Mouse (Mus musculus) neural tube, embryonic 11.5 days (tissue): ENCODE measurements around the gene Mier1. TPM values are rescaled to one million over a fixed set of nuclear protein-coding genes. Genes with fewer than 3 reads are reported as not detected.
"Not testable (repeated sequence)": the region's sequence is repeated elsewhere in the genome, so short reads cannot be mapped to it uniquely, and the experiment has no call there.

Source experiments
- ATAC-seq: fragments of 200-750 bp; cut with Nextera tagmentation; 2 replicates; pipeline ENCODE4 v1.8.0; 2017; ENCODE audit warnings: moderate number of reproducible peaks, mild to moderate bottlenecking, moderate TSS enrichment, moderate library complexity; ENCODE audit not compliant: insufficient read depth, low FRiP score, low TSS enrichment
- DNase-seq: peaks from one replicate; pipeline ENCODE4 v3.0.0-alpha.2; 2015; ENCODE audit warnings: low spot score
- H3K27ac ChIP-seq: fragments of 300-500 bp; sonication (generic); 2 replicates; pipeline ENCODE4 v1.5.1; 2014; ENCODE audit warnings: low read depth, mild to moderate bottlenecking, low read length
- H3K27me3 ChIP-seq: fragments of 300-500 bp; sonication (generic); 2 replicates; pipeline ENCODE4 v1.6.1; 2014; ENCODE audit warnings: mild to moderate bottlenecking, low read length, mixed read lengths; ENCODE audit not compliant: control insufficient read depth, insufficient read depth
- H3K36me3 ChIP-seq: fragments of 300-500 bp; sonication (generic); 2 replicates; pipeline ENCODE4 v1.6.1; 2014; ENCODE audit warnings: mild to moderate bottlenecking, low read length, moderate library complexity, mixed read lengths; ENCODE audit not compliant: control insufficient read depth, insufficient read depth
- H3K4me1 ChIP-seq: fragments of 300-500 bp; sonication (generic); 2 replicates; pipeline ENCODE4 v1.6.1; 2014; ENCODE audit warnings: low read length, mixed read lengths; ENCODE audit not compliant: control insufficient read depth, insufficient read depth
- H3K4me2 ChIP-seq: fragments of 300-500 bp; sonication (generic); 2 replicates; pipeline ENCODE4 v1.6.1; 2014; ENCODE audit warnings: low read depth, mild to moderate bottlenecking, moderate library complexity
- H3K4me3 ChIP-seq: fragments of 300-500 bp; sonication (generic); 2 replicates; pipeline ENCODE4 v1.5.1; 2014; ENCODE audit warnings: low read depth, low read length
- H3K9ac ChIP-seq: fragments of 300-500 bp; sonication (generic); 2 replicates; pipeline ENCODE4 v1.6.1; 2014; ENCODE audit warnings: mild to moderate bottlenecking, low read length
- H3K9me3 ChIP-seq: fragments of 300-500 bp; sonication (generic); 2 replicates; pipeline ENCODE4 v1.6.1; 2016; ENCODE audit warnings: low read length; ENCODE audit not compliant: control insufficient read depth
- whole genome bisulfite sequencing: fragments of 180-500 bp; shearing (Covaris S2); extraction: QIAGEN DNeasy Blood & Tissue Kit; methylation state at CpG from one replicate; pipeline ENCODE4 v1.1.7; 2014; 5-methylcytosine and 5-hydroxymethylcytosine counted together
- polyA plus RNA-seq: library from polyadenylated mRNA; unstranded; fragments of >200 nt; fragmentation: Nextera tagmentation; extraction: Ambion mirVana; gene quantifications from 2 replicates; pipeline ENCODE4 v1.2.1, GENCODE M21; 2014

The Mier1 gene
- polyA plus RNA-seq, 1 experiment from 2014 or later: 29.6 TPM

DNA sequence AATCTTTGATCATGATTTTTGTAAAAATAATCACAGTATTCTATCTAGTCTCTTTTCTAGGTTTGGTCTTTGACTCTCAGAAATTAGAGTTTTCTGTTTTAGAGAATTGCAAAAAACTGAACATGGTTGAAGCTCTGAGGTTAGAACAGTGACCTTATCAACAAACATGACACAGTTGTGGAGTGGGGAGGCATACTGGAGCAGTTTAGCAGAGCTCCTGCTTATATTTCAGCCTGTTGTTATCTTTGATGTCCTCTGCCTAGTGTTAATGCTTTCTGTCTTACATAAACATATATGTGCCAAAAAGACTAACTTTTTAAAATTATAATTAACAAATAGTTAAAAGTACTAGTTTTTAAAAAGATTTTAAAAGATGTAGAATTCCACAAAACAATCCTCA lies 9.4 kb downstream of the Mier1 start:
- DNase-seq (no peak), ATAC-seq (no peak)
- Histone ChIP-seq H3K4me3 (no peak overlapping the region), H3K9me3 (no peaks in the 10 kb centered on the region), H3K36me3 (no peaks in the 10 kb centered on the region), H3K4me1 (no peaks in the 10 kb centered on the region; the same call in 1 of the 2 replicates), H3K4me2 (no peak overlapping the region), H3K27ac (no peak overlapping the region), H3K27me3 (no peaks in the 10 kb centered on the region), H3K9ac (no peak overlapping the region)

GRCm38 (mm10) chr4:103126533-103126932 lies 12.3 kb downstream of the Mier1 start:
- Histone ChIP-seq H3K4me2 (no peak overlapping the region), H3K9me3 (no peaks in the 10 kb centered on the region), H3K4me3 (no peak overlapping the region), H3K9ac (no peak overlapping the region), H3K27me3 (no peaks in the 10 kb centered on the region), H3K4me1 (no peaks in the 10 kb centered on the region), H3K36me3 (no peaks in the 10 kb centered on the region), H3K27ac (no peak overlapping the region)
- DNase-seq: no peak
- 91% methylated on average over 4 of the region's 4 CpGs for WGBS
- no peak for ATAC-seq

GRCm38 (mm10) chr4:103136946-103137345 lies 22.8 kb downstream of the Mier1 start:
- H3K27ac ChIP-seq: no peak overlapping the region
- H3K9me3 ChIP-seq: no peaks in the 10 kb centered on the region
- no peak for ATAC-seq
- H3K4me3 ChIP-seq: no peak overlapping the region
- no peaks in the 10 kb centered on the region for H3K4me1 ChIP-seq
- no peaks in the 10 kb centered on the region for H3K27me3 ChIP-seq
- no peak overlapping the region for H3K4me2 ChIP-seq
- no peak for DNase-seq
- no peak overlapping the region for H3K9ac ChIP-seq
- 88% methylated on average over 1 of the region's 1 CpGs for WGBS
- no peaks in the 10 kb centered on the region for H3K36me3 ChIP-seq

GRCm38 (mm10) chr4:103146339-103146738 lies 32.1 kb downstream of the Mier1 start:
- H3K36me3 ChIP-seq: 0 out of 2 replicates have a peak, but pooled peaks cover 2% of the 10 kb centered on the region
- no peak overlapping the region for H3K27ac ChIP-seq
- no peak overlapping the region for H3K4me2 ChIP-seq
- no peaks in the 10 kb centered on the region for H3K4me1 ChIP-seq
- ATAC-seq (no peak), DNase-seq (peak; percentile 70)
- no peaks in the 10 kb centered on the region for H3K27me3 ChIP-seq
- H3K4me3 ChIP-seq: no peak overlapping the region
- no peak overlapping the region for H3K9ac ChIP-seq
- H3K9me3 ChIP-seq: no peaks in the 10 kb centered on the region
- WGBS: 50% methylated on average over 5 of the region's 5 CpGs

DNA sequence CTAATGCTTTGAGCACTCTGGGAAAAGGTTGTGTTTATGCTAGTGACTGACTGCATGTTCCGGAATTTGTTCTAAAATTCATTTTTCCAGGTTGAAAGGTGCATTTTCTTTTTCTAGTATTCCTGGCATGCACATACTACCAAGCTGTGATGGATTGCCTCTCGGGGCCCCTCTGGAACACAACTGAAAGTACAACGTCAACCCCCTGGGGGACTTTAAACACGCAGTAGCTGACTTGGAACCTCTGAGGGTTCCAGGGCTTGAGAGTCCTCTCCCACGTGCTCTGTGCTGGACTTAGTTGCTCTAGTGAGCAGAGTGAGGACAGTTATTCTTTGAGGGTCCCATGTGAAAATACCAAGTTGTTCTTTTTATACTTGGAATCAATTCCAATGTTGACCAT lies 37.8 kb downstream of the Mier1 start:
- WGBS: 86% methylated on average over 5 of the region's 5 CpGs
- no peak overlapping the region for H3K4me3 ChIP-seq
- ATAC-seq: no peak
- H3K9ac ChIP-seq: no peak overlapping the region
- no peak overlapping the region for H3K27ac ChIP-seq
- H3K9me3 ChIP-seq: no peaks in the 10 kb centered on the region
- DNase-seq: no peak
- H3K36me3 ChIP-seq: peaks cover 7% of the 10 kb centered on the region
- no peaks in the 10 kb centered on the region for H3K27me3 ChIP-seq
- no peaks in the 10 kb centered on the region for H3K4me1 ChIP-seq
- H3K4me2 ChIP-seq: no peak overlapping the region

GRCm38 (mm10) chr4:103158781-103159180 lies 44.6 kb downstream of the Mier1 start:
- Histone ChIP-seq H3K4me3 (no peak overlapping the region), H3K4me2 (no peak overlapping the region), H3K4me1 (no peaks in the 10 kb centered on the region), H3K9ac (no peak overlapping the region), H3K27ac (no peak overlapping the region), H3K36me3 (peaks cover 4% of the 10 kb centered on the region; the same call in 1 of the 2 replicates), H3K27me3 (no peaks in the 10 kb centered on the region), H3K9me3 (no peaks in the 10 kb centered on the region)
- DNase-seq (no peak), ATAC-seq (no peak)
- WGBS: 93% methylated on average over 4 of the region's 4 CpGs

DNA sequence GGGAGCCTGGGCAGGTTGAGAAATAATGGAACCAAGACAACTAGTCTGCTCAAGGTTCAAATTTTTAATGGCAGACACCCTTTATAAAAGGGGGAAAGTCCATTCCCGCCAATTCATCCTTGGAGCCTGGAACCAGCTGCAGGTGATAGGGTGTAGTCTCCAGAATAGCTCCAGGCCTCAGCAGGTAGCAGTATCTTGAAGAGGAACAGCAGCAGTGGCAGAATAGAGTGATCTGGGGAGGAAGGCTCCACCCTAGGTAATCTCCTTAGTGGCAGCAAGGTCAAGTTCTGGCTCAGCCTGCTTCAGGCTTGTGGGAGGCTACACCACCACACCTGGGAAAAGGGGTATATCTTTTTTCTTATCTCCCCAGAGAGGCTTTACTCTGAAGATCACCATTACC lies 52.0 kb downstream of the Mier1 start:
- H3K27ac ChIP-seq, H3K4me2 ChIP-seq, ATAC-seq, H3K27me3 ChIP-seq, DNase-seq, H3K9ac ChIP-seq, H3K36me3 ChIP-seq, H3K4me1 ChIP-seq, H3K4me3 ChIP-seq, H3K9me3 ChIP-seq: not testable (repeated sequence)
- WGBS: 92% methylated on average over 1 of the region's 1 CpGs

DNA sequence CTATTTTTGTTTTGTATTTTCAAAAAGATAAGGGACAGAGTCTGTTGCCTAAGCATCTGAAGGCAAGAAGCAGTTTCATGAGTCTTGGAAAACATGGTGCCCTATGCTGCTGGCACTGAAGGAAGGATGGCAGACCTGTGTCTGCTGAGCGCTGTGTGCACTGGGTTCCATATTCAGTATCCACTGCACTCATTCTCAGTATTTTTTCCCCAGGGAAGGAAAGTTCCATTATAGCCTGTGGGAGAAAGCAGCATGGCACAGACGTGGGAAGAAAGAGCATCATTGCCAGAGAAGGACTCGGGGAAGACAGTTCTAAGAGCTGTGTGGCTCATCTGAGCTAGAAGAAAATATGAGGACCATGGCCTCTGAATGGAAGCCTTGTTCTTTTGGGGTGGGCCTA lies 57.1 kb downstream of the Mier1 start:
- H3K4me3 ChIP-seq: no peak overlapping the region
- H3K9me3 ChIP-seq: no peaks in the 10 kb centered on the region
- no peak overlapping the region for H3K4me2 ChIP-seq
- DNase-seq (no peak), ATAC-seq (no peak)
- H3K36me3 ChIP-seq: no peaks in the 10 kb centered on the region; the same call in 1 of the 2 replicates
- H3K27ac ChIP-seq: no peak overlapping the region
- no peaks in the 10 kb centered on the region for H3K27me3 ChIP-seq
- 94% methylated on average over 3 of the region's 3 CpGs for WGBS
- H3K9ac ChIP-seq: no peak overlapping the region
- H3K4me1 ChIP-seq: no peaks in the 10 kb centered on the region

- DNase-seq: no peak
- WGBS: 85% methylated on average over 6 of the region's 6 CpGs
- H3K36me3 ChIP-seq: no peaks in the 10 kb centered on the region; the same call in 1 of the 2 replicates
- H3K4me1 ChIP-seq: no peaks in the 10 kb centered on the region
- no peak overlapping the region for H3K9ac ChIP-seq
- H3K27me3 ChIP-seq: no peaks in the 10 kb centered on the region
- H3K4me2 ChIP-seq: no peak overlapping the region
- no peak overlapping the region for H3K27ac ChIP-seq
- no peak overlapping the region for H3K4me3 ChIP-seq
- H3K9me3 ChIP-seq: no peaks in the 10 kb centered on the region
- ATAC-seq: no peak
Observed at GRCm38 (mm10) chr4:103173507-103173906, 59.3 kb downstream of the Mier1 start.
